Mouse (Mus musculus): ENCODE data around the gene Btbd16. TPM values are rescaled to one million over a fixed set of nuclear protein-coding genes. Genes with fewer than 3 reads are reported as not detected.

The Btbd16 gene
- not detected in 2 replicates for total RNA-seq (2023)

DNA sequence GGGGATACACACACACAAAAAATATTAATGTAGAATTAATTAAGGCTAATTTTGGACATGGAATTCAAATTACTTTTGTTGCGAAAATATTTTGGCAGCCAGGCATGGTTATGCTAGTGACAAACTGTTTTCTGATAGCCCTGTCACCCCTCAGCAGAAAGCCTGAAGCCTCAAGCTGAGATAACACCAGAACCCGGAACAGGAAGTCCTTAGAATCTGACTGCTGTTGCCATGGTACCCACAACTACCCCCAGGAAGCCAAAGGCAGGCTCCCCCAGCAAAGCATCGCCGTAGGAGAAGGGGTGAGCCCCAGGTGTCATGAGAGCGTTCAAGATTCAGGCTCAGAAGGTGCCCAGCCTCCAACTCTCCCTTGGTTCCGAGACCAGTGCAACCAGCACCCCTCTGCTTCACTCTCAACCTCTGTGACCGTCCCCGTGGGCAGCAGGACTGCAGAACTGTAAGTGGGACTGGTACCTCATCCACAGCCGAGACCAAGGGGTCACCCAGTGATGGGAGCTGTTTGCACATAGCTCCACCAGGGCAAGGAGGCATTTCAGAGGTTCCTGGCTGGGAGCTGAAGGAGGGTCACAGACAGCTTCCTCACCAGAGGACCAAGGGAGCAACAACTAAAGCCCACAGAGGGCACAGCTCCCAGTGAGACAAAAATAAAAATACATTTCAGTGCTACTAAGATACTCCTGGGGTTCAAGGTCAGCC lies at the start of gene Btbd16:
Btbd16 (plus strand) TSS at position 156 of the 717 bp plus-strand sequence.

GRCm38 (mm10) chr7:130865613-130866591 lies 92.0 kb downstream of the Btbd16 start, which contains the start of gene Plekha1:
TSS of gene Plekha1 (plus strand) at chr7:130865756.

Other genes with a start within 250 kb of the Btbd16 start
- gene Nsmce4a, start 201.0 kb upstream of the Btbd16 start, total RNA-seq (2023): 64.3 and 73.4 TPM in 2 replicates
- gene Tacc2, start 196.6 kb upstream of the Btbd16 start, total RNA-seq (2023): 8.2 and 8.7 TPM in 2 replicates
- gene Plekha1, start 91.7 kb downstream of the Btbd16 start, total RNA-seq (2023): 14.1 and 14.8 TPM in 2 replicates
- gene Htra1, start 162.0 kb downstream of the Btbd16 start, total RNA-seq (2023): 0.22 TPM in 1 of 2 replicates, not detected in the other

All from neutrophil, adult 65 days (primary cell).